Mouse (Mus musculus): ENCODE results near the gene Lmo1. TPM values are rescaled to one million over a fixed set of nuclear protein-coding genes. Genes with fewer than 3 reads are reported as not detected.
"Not testable (repeated sequence)": the region's sequence is repeated elsewhere in the genome, so short reads cannot be mapped to it uniquely, and the experiment has no call there.

Gene Lmo1
- polyA plus RNA-seq, 2 experiments from 2014 or later: not detected

DNA sequence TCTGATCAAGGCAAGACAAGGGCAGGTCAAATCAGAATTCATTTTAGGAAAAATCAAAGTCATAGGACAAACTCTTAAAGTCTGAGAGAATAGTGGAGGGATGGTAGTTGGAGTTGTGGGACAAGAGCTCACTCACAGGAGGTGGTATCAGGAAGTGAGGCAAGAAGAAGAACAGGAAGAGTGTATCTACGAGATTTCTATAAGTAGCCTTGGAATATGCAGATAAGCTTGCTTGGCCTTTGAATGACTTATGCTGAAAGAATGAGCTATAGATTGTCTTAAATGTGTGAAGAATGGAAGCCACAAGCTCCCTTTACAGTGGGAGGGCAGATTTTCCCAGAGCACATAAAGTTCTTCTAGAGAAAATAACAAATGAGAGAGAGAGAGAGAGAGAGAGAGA, 70.1 kb downstream of the Lmo1 start:
- ATAC-seq: no peak

DNA sequence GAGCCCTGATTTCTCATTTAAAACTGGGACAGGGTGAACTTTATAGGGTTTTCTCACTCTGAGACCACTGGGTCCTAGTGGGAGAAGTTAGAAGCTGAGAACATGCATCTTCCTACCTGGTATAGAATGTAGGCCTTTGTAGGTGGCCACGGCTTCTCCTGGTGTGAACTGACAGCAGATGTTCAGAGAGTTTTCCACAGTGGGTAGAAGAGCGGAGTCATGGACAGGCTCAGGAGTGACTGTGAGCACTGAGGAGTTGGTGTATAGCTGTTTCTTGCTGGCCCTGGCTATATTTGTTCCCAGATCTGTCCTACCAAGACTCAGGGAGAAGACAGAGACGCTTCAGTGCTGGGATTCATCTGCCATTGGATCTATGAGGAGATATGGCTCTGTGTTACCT, 73.8 kb downstream of the Lmo1 start:
- no peak for ATAC-seq

DNA sequence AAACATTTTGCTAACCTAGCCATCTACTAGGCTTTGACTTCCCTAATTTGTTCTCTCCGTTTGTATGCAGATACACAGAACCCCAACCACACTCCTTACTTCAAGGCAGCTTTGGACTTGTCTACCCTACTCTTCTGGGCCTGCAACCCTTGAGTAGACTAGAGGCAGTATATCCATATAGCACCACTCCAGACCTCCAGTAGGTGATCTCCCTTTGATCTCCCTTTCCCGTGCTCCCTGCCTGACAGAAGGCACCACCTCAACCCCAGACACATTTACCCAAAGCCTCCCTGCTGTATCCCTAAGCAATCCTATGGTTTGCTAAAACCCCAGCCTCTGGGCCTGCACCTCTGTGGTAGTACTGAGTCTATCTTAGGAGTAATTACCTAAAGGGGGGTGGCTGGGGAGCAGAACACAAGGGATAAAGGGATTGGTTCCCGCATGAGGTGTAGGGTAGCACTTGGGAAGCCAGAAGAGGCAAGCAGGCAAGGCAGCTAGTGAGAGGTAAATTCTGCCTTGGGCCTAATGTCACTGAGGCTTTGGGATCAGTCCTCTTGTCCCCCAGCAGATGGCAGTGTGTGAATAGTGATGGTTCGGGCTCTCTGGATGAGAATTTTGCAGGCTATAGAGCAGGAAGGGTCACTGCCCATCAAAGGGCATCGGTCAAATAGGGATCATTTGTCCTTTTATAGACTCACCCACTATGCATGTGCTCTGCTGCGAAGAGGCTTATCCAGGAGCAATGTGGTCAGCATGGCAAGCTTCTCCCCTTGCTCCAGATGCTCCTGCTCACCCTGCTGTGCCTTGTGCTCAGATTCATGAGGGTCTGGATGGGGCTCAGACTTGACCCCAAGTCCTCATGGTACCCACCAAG, 76.6 kb downstream of the Lmo1 start:
- no peak for ATAC-seq

DNA sequence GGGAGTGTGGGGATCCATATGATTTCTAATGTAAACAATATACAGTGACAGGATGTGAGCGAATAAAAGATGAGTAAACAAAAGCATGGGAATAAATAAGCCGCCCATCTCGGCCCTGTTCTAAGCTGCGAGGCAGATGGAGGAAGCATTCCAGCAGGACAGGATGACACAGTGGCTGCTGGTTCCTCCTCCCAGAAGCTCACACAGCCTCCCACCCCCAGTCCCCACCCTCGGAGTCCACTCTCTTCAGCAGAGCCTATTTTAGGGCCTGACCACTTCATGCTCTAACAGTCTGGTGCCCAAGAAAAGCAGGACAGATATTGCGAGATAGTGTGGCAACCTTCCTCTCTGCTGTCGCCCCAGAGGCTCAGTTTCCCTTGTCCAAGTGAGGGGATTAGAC, 77.8 kb downstream of the Lmo1 start:
- no peak for ATAC-seq

DNA sequence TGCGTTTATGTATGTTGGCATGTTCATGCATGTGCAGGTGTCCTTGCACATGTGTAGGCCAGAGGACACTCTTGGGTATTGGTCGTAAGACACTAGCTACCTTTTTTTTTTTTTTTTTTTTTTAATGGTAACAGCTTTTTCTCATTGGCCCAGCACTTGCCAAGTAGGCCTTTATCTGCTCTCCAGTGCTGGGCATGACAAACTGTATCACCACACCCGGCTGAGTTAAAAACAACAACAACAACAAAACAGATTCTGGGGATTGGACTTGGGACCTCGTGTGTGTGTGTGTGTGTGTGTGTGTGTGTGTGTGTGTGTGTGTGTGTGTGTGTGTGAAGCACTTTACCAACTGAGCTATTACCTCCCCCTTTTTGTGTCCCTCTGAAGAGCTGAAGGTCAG, 78.4 kb downstream of the Lmo1 start:
- ATAC-seq: no peak

DNA sequence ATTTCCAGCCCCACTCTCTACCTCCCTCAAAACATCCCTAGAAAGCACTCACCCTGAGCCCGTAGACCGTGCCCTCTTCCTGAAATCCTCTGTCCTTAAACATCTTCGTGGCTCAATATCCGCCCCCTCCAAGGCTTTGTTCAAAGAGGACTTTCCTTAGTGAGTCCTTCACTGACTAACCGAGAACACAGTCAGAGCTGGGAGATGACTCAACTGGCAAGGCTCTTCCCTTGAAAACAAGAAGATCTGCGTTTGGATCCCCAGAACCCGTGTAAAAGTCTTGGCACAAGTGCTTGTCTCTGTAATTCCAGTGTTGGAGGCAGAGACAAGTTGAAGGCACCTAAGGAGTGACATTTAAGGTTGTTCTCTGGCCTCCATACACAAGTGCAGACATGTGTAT, 80.7 kb downstream of the Lmo1 start:
- ATAC-seq: no peak

DNA sequence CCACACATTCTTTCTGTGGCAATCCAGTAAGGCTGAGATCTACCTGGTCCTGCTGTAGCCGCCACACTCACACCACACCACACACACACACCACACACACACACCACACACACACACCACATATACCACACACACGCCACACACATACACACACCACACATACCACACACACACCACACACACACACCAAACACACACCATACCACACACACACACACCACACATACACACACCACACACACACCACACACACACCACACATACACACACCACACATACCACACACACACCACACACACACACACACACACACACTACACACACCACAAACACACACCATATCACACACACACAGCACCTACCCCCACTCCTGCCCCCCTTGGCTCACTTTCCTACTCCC, 83.7 kb downstream of the Lmo1 start:
- ATAC-seq: not testable (repeated sequence)

Other genes with a start within 250 kb of the Lmo1 start
- under 1 TPM in 1 of 2 experiments, not detected in 1; 0.22 TPM for gene Nlrp10, start 245.0 kb downstream of the Lmo1 start, polyA plus RNA-seq (2017; shearing (Covaris generic))
- 10 to 100 TPM; 15.8 to 47.3 TPM for gene Eif3f, start 240.8 kb downstream of the Lmo1 start, polyA plus RNA-seq (2017; shearing (Covaris generic))
- under 1 TPM; 0.34 to 0.37 TPM for gene Tub, start 224.9 kb downstream of the Lmo1 start, polyA plus RNA-seq (2017; shearing (Covaris generic))
- under 1 TPM; 0.19 to 0.43 TPM for gene Ric3, start 91.9 kb downstream of the Lmo1 start, polyA plus RNA-seq (2017; shearing (Covaris generic))